Mouse (Mus musculus) cerebellum, adult 2 months (tissue): ENCODE results near the gene Gm20458. TPM values are rescaled to one million over a fixed set of nuclear protein-coding genes. Genes with fewer than 3 reads are reported as not detected.

Experiments used
- DNase-seq, 2 experiments: peaks; one replicate each; pipeline ENCODE4 v3.0.0; 2021
- H3K27ac ChIP-seq: fragments of 200-500 bp; 2 replicates; pipeline ENCODE4 v1.5.1; 2012; ENCODE audit warnings: low read length, control low read depth, inconsistent platforms; ENCODE audit not compliant: insufficient read depth
- H3K27me3 ChIP-seq: fragments of 200-500 bp; 2 replicates; pipeline ENCODE4 v1.6.1; 2012; ENCODE audit warnings: inconsistent platforms, mild to moderate bottlenecking, low read length, moderate library complexity; ENCODE audit not compliant: control insufficient read depth, insufficient read depth
- H3K4me1 ChIP-seq: fragments of 200-500 bp; 2 replicates; pipeline ENCODE4 v1.6.1; 2011; ENCODE audit warnings: low read length; ENCODE audit not compliant: control insufficient read depth, insufficient read depth
- H3K4me3 ChIP-seq: fragments of 200-500 bp; replicated peaks from 2 replicates; pipeline ENCODE3; 2011; ENCODE audit warnings: mild to moderate bottlenecking, low read depth, low read length, control low read depth; ENCODE audit not compliant: insufficient read depth
- CTCF ChIP-seq: fragments of 200-500 bp; IDR thresholded peaks from 2 replicates; pipeline ENCODE4 v1.5.1; 2011; ENCODE audit warnings: low read depth, mild to moderate bottlenecking, control low read depth, low read length, moderate library complexity, borderline replicate concordance; ENCODE audit not compliant: insufficient read depth
- POLR2A ChIP-seq: fragments of 200-500 bp; IDR thresholded peaks from 2 replicates; pipeline ENCODE4 v1.6.1; 2011; ENCODE audit warnings: low read length, control low read depth, borderline replicate concordance; ENCODE audit not compliant: insufficient read depth
- WGBS: fragments of 180-500 bp; shearing (Covaris S2); methylation state at CpG from one replicate; pipeline ENCODE4 v1.1.7; 2018; 5-methylcytosine and 5-hydroxymethylcytosine counted together
- polyA plus RNA-seq: library from polyadenylated mRNA; depleted of rRNA; stranded (reverse); fragments of >200 nt; gene quantifications from 2 replicates; pipeline ENCODE4 v1.2.3, GENCODE M21; 2012

The Gm20458 gene
- polyA plus RNA-seq, 1 experiment, result 16.7 TPM

- DNase-seq, result no peak
- Histone ChIP-seq H3K4me3 (no peak overlapping the region), H3K27me3 (no peaks in the 10 kb centered on the region), H3K4me1 (no peaks in the 10 kb centered on the region), H3K27ac (no peak overlapping the region)
- 31% methylated on average over 7 of the region's 7 CpGs for WGBS
- TF ChIP-seq POLR2A (no peak), CTCF (no peak)
Measured at GRCm38 (mm10) chr2:164430697-164431096, 30.1 kb upstream of the Gm20458 start.

- no peak overlapping the region for H3K4me3 ChIP-seq
- WGBS, result 61% methylated on average over 9 of the region's 9 CpGs
- no peaks in the 10 kb centered on the region for H3K27me3 ChIP-seq
- no peak overlapping the region for H3K27ac ChIP-seq
- no peak for TF ChIP-seq CTCF
- TF ChIP-seq POLR2A, result no peak
- no peak for DNase-seq
- no peaks in the 10 kb centered on the region for H3K4me1 ChIP-seq
Measured at GRCm38 (mm10) chr2:164431676-164432465, 28.9 kb upstream of the Gm20458 start.

- WGBS, result 17% methylated on average over 22 of the region's 22 CpGs
- TF ChIP-seq CTCF, result no peak
- no peak for TF ChIP-seq POLR2A
- H3K27ac ChIP-seq, result no peak overlapping the region
- H3K27me3 ChIP-seq, result no peaks in the 10 kb centered on the region
- no peak for DNase-seq
- H3K4me1 ChIP-seq, result no peaks in the 10 kb centered on the region
- H3K4me3 ChIP-seq, result no peak overlapping the region
Measured at GRCm38 (mm10) chr2:164432541-164433191, 28.1 kb upstream of the Gm20458 start.

GRCm38 (mm10) chr2:164433278-164433895, 27.4 kb upstream of the Gm20458 start:
- H3K4me1 ChIP-seq, result no peaks in the 10 kb centered on the region

GRCm38 (mm10) chr2:164434681-164435080, 26.1 kb upstream of the Gm20458 start:
- Histone ChIP-seq H3K27ac (no peak overlapping the region), H3K27me3 (no peaks in the 10 kb centered on the region), H3K4me3 (no peak overlapping the region), H3K4me1 (no peaks in the 10 kb centered on the region)
- 79% methylated on average over 3 of the region's 3 CpGs for WGBS
- TF ChIP-seq POLR2A, result no peak
- no peak for TF ChIP-seq CTCF
- no peak for DNase-seq

More at GRCm38 (mm10) chr2:164433278-164433895, 27.4 kb upstream of the Gm20458 start:
- H3K27me3 ChIP-seq, result no peaks in the 10 kb centered on the region
- no peak for DNase-seq
- 86% methylated on average over 9 of the region's 9 CpGs for WGBS
- TF ChIP-seq POLR2A, result no peak
- no peak for TF ChIP-seq CTCF
- H3K4me3 ChIP-seq, result no peak overlapping the region
- no peak overlapping the region for H3K27ac ChIP-seq

- no peak for DNase-seq
- no peaks in the 10 kb centered on the region for H3K4me1 ChIP-seq
- no peak overlapping the region for H3K27ac ChIP-seq
- H3K4me3 ChIP-seq, result no peak overlapping the region
- no peak for TF ChIP-seq CTCF
- no peak for TF ChIP-seq POLR2A
- 56% methylated on average over 5 of the region's 5 CpGs for WGBS
- H3K27me3 ChIP-seq, result no peaks in the 10 kb centered on the region
Measured at GRCm38 (mm10) chr2:164435216-164436090, 25.3 kb upstream of the Gm20458 start.
